Mouse (Mus musculus) cerebellum, adult 2 months (tissue): ENCODE data around the gene Adamts5.

Source experiments
- CTCF ChIP-seq: fragments of 200-500 bp; IDR thresholded peaks from 2 replicates; pipeline ENCODE4 v1.5.1; 2011; ENCODE audit warnings: low read depth, mild to moderate bottlenecking, control low read depth, low read length, moderate library complexity, borderline replicate concordance; ENCODE audit not compliant: insufficient read depth
- POLR2A ChIP-seq: fragments of 200-500 bp; IDR thresholded peaks from 2 replicates; pipeline ENCODE4 v1.6.1; 2011; ENCODE audit warnings: low read length, control low read depth, borderline replicate concordance; ENCODE audit not compliant: insufficient read depth

GRCm38 (mm10) chr16:85900702-85901580 is 687 bp downstream of the Adamts5 start:
- no peak for TF ChIP-seq CTCF
- TF ChIP-seq POLR2A: no peak
